Mouse (Mus musculus) small intestine, adult 2 months (tissue): ENCODE results near the gene C87436.

Source experiments
- CTCF ChIP-seq: fragments of 200-500 bp; IDR thresholded peaks from 2 replicates; pipeline ENCODE4 v1.5.1; 2012; ENCODE audit warnings: low read depth, mild to moderate bottlenecking, control low read depth, inconsistent platforms, low read length, moderate library complexity, mixed read lengths; ENCODE audit not compliant: insufficient replicate concordance, insufficient read length; ENCODE audit errors: extremely low read depth
- POLR2A ChIP-seq: fragments of 200-500 bp; IDR thresholded peaks from 2 replicates; pipeline ENCODE4 v1.6.1; 2012; ENCODE audit warnings: low read depth, mild to moderate bottlenecking, control low read depth, inconsistent platforms, low read length, moderate library complexity

- no peak for TF ChIP-seq CTCF
- TF ChIP-seq POLR2A: no peak
Measured at GRCm38 (mm10) chr6:86505671-86506070, 67.5 kb downstream of the C87436 start.
